Mouse (Mus musculus) hematopoietic stem cell, adult 5-6 weeks (primary cell): ENCODE results near the gene Crybg3. TPM values are rescaled to one million over a fixed set of nuclear protein-coding genes. Genes with fewer than 3 reads are reported as not detected.

Experiments used
- total RNA-seq: library from RNA; stranded (forward); fragments of 172-1452, 232-1000 nt; gene quantifications from 2 replicates; pipeline ENCODE4 v1.2.3, GENCODE M21; 2017

Gene Crybg3
- total RNA-seq, 1 experiment from 2014 or later: 21.4 TPM

Other genes with a start within 250 kb of the Crybg3 start
- gene Olfr209, start 237.0 kb downstream of the Crybg3 start, total RNA-seq: not detected in 2 replicates
- not detected in 2 replicates for gene Gabrr3, start 193.6 kb downstream of the Crybg3 start, total RNA-seq
- gene Riox2, start 129.2 kb downstream of the Crybg3 start, total RNA-seq: 77.5 and 84.5 TPM in 2 replicates
- 17.6 and 22.0 TPM in 2 replicates for gene Arl6, start 38.4 kb upstream of the Crybg3 start, total RNA-seq